Mouse (Mus musculus) spleen, postnatal 4 days (tissue): ENCODE measurements at regions not wholly inside any gene's neighbourhood (a gene's known extent, or its start where the extent isn't known, plus 50 kb on each side); places are given as distances from the start of the nearest gene placed in this dataset.

Source experiments
- DNase-seq, 2 experiments: peaks; one replicate each; pipeline ENCODE4 v3.0.0; 2022; ENCODE audit warnings: low spot score in 2 of 2

GRCm38 (mm10) chr10:9569277-9569676 lies 105.7 kb downstream of the Samd5 start:
- no peak for DNase-seq

- no peak for DNase-seq
Measured at GRCm38 (mm10) chr10:9557517-9558065, 117.4 kb downstream of the Samd5 start.

GRCm38 (mm10) chr10:9557092-9557491 lies 117.9 kb downstream of the Samd5 start:
- DNase-seq = no peak

GRCm38 (mm10) chr10:9553946-9554345 lies 121.1 kb downstream of the Samd5 start:
- no peak for DNase-seq

GRCm38 (mm10) chr10:9549913-9550709 lies 124.9 kb downstream of the Samd5 start:
- no peak for DNase-seq

- DNase-seq = no peak
Measured at GRCm38 (mm10) chr10:9545807-9546206, 129.2 kb downstream of the Samd5 start.

GRCm38 (mm10) chr10:9544041-9544786 lies 130.8 kb downstream of the Samd5 start:
- DNase-seq = no peak

GRCm38 (mm10) chr10:9541579-9541978 lies 133.4 kb downstream of the Samd5 start:
- no peak for DNase-seq

GRCm38 (mm10) chr10:9537686-9538085 lies 137.3 kb downstream of the Samd5 start:
- DNase-seq = no peak

GRCm38 (mm10) chr10:9534552-9534951 lies 140.5 kb downstream of the Samd5 start:
- no peak for DNase-seq

GRCm38 (mm10) chr10:9533283-9533682 lies 141.7 kb downstream of the Samd5 start:
- no peak for DNase-seq

GRCm38 (mm10) chr10:9531931-9532330 lies 143.1 kb downstream of the Samd5 start:
- no peak for DNase-seq

GRCm38 (mm10) chr10:9529408-9529807 lies 145.6 kb downstream of the Samd5 start:
- DNase-seq = no peak

- DNase-seq = no peak
Measured at GRCm38 (mm10) chr10:9528066-9528465, 146.9 kb downstream of the Samd5 start.

GRCm38 (mm10) chr10:9509764-9510390 lies 165.1 kb downstream of the Samd5 start:
- no peak for DNase-seq

GRCm38 (mm10) chr10:9509092-9509671 lies 165.8 kb downstream of the Samd5 start:
- no peak for DNase-seq

GRCm38 (mm10) chr10:9503569-9504493 lies 171.2 kb downstream of the Samd5 start:
- no peak for DNase-seq

GRCm38 (mm10) chr10:9498550-9498949 lies 176.5 kb downstream of the Samd5 start:
- DNase-seq = no peak

GRCm38 (mm10) chr10:9497021-9497420 lies 178.0 kb downstream of the Samd5 start:
- no peak for DNase-seq

GRCm38 (mm10) chr10:9495143-9495651 lies 179.8 kb downstream of the Samd5 start:
- DNase-seq = no peak

GRCm38 (mm10) chr10:9490416-9490815 lies 184.6 kb downstream of the Samd5 start:
- no peak for DNase-seq
